Mouse (Mus musculus) left cerebral cortex, adult 18-20 months (tissue): Measurements from ENCODE around the gene Gtse1. TPM values are rescaled to one million over a fixed set of nuclear protein-coding genes. Genes with fewer than 3 reads are reported as not detected.
A peak's percentile ranks its signal among the peaks of the same experiment; 100 is the strongest.
"Not testable (repeated sequence)": the region's sequence is repeated elsewhere in the genome, so short reads cannot be mapped to it uniquely, and the experiment has no call there.

ENCODE experiments used
- DNase-seq, 2 experiments: peaks; one replicate each; pipeline ENCODE4 v3.0.0; 2021 to 2022; ENCODE audit warnings: low spot score in 2 of 2, mixed read lengths in 1 of 2
- long read RNA-seq, 2 experiments: library from polyadenylated mRNA; stranded (forward); transcript quantifications; one replicate each; pipeline ENCODE4 v2.0.0; 2021
- total RNA-seq, 2 experiments: library from RNA; stranded (reverse); gene quantifications; 2 replicates each; pipeline ENCODE4 v1.2.3; 2021

The Gtse1 gene
- total RNA-seq = under 1 TPM; 0.14 to 0.28 TPM
- long read RNA-seq, experiment 1 = 0 reads
- long read RNA-seq, experiment 2 = 0 reads

DNA sequence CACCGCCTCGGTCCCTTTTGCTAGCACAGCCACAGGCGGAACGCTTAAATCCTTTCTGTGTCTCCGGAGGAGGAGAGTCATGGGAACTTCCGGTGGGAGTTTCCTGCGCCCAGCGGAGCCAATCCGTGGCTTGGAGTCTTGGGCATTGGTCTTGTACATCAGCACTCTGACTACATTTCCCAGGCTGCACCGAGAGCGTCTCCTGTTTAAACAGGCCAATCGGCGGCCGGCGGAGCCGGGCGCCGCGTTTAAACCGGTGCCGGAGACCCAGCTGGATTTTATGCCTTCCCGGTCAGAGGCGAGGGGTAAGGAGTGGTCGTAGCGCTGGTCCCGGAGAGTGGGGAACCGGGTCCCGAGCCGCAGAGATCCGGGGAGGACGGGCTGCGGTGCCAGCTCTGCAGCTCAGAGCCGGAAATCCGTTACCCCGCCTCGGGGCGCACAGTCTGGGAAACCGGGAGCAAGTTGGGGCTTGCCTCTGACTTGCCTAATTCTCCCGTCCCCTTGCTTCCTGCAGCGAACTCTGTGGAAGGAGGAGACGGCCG, at the start of gene Gtse1:
Gene Gtse1 (plus strand): TSS at position 256 of the 542 bp plus-strand sequence.
- DNase-seq = peak; percentile 88 to 93

DNA sequence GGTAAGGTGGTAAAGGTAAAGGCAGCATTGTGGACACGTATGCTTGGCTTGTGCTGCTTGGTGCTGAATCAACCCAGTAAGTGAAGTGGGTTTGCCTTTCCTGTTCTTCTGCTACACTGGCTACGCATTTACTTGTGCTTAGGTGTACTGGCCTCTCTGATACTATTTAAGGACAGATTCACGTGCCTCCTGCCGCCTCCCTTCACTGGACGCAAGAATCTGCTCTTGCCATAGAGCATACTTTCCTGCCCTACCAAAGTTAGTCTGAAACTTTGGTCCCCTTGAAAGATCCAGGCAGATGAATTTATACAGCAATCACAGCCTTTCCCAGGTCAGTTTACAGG, 49.1 kb upstream of the Gtse1 start:
- no peak for DNase-seq

DNA sequence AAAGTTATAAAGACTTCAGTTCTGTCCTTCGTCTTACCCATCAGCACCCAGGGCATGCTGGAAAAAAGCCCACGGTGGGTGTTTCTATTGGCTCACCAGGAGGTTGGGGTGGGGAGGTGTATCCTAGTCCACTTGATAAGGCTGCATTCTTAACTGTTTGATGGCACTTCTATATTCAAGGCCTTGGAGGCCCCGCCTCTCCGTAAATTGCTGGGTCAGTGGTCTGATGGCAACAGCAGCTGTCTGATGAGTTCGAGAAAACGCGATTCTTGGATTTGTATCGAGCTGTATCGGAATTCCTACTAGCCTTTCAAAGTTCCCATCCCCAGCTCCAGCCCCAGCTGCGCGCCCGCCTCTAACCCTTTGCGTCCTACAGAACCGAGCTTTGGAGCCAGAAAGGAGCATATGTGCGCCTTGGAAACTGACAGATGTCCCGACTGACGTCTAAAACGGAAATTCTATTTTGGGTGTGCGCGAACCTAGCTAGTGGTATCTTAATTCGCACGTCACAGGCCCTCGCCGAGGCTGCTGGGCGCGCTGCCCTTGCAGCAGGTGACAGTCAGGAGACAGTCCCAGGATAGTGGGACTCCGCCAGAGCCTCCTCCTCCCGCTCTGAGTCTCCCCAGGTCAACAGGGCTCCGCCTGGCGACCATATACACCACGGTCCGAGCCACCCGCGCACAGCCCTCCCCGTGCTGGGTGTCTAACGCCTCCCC, 48.6 kb upstream of the Gtse1 start:
- peak; percentile 70 to 77 for DNase-seq

DNA sequence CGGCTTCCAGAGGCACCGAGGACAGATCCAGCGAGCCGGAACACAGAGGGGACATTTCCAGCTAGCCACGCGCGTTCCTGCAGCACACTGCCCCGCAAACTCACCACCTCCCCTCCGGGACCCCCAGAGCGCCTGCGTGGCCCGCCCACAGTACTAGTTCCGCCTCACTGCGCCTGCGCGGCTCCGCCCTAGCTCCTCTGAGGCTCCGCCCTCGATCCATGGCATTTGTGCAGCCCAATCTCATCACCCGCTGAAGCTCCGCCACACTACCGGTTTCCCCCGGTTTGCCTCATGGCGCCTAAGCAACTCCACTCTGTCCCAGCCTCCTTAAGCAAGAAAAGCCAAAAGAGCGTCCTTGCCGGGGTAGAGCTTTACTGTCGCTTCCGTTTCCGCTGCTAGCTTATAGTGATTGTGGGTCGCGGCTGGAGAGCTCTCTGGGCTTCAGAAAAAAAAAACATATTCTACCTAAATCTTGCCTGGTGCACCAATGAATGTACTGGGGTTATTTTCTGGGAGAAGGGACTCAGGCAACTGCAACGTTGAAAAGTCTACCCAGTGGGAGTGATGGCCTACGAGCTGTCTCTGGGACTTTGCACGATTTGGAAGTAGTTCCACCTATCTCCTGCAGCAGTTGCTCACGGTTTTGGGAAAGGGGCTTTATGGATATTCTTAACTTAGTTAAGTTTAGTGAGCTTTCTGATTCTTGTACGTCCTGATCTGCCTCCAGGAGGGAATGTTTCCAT, 47.8 kb upstream of the Gtse1 start, which contains the start of gene Cdpf1:
Gene Cdpf1 (minus strand): TSS at position 163 of the 743 bp plus-strand sequence.
- DNase-seq = peak; percentile 99

DNA sequence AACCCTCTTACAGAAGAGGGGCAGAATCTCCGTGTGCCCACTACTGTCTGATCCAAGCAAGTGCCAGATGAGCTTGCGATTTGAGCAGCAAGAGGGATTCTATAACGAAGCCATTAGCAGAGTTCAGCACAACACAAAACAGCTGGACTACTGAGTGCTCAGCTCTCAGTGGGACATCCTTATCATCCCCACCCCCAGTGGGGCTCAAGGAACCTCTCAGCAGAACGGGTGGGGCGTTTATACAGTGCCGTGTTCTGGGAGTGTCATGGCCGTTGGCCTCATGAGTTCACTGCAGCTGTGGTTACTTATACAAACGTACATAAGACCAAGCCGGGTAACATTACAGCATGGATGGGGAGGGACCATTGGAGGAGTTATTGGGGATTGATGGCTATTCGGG, 46.1 kb upstream of the Gtse1 start:
- no peak for DNase-seq

DNA sequence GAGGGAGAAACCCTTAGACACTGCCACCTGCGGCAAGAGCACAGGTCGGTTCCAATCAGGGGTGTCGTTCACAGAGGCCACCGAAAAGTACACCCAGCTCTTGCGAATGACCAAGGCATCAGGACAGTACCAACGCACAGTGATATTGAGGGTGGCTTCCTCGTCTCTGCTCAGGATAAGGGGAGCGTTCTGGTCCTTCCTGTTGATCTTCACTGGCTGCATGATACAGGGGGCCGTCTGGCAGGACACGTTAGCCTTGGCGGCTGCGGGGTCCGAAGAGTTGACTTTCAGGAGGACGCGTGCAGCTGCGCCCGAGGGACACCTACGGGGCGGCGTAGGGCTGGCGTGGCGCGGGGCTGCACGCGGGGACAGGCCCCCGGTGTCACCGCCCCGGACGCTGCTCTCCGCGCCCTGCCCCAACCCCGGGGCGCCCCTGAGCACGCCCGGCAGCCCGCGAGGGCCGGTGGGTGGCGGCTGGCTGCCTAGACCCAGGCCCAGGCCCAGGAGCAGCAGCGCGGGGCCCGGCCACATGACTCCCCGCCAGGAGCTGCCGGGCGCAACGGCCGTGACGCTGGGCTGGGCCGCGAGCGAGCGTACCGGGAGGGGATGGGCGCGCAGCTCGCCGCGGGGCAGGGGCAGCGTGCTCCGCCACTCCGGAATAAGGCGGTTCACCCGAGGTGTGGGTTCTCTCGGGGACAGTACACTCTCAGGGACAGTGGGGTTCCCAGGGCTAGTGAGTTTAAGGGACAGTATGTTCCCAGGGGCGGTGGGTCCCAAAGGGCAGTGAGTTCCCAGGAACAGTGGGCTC, 38.1 kb upstream of the Gtse1 start, which contains the start of gene Pkdrej:
Gene Pkdrej (minus strand): TSS at position 532 of the 808 bp plus-strand sequence.
- DNase-seq = peak; percentile 42 to 52

DNA sequence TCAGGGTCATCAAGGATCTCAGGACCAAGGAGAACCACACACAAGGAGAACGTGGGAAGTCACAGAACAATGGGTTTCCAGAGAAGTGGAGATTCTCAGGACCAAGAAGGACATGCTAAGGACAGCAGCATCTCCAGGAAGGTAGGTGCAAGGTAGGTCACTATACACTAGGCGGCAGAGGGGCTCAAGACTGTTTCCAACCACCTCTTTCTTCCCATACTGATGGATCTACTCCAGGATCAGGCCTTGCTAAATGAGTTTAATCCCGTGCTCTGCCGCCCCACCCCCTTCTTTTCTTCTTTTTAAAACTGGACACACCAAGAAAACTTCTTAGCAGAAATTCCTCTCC, 37.6 kb upstream of the Gtse1 start:
- no peak for DNase-seq

DNA sequence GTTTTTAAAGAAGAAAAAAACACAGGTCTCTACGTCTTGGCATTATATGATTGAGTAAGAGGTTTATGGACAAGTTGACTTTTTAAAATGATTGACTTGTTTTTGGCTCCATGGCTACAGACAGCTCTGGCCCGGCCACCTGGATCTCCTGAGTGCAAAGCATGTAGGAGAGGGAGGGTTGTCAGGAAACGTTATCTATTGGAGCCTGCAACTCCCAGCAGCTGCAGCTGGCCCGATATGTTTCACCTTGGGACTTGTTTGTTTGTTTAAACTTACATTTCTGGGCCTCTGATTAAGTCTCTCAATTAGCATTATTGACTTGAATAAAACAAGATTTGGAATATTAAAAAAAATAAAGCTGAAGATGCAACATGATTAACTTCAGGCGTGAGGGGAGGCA, 32.9 kb upstream of the Gtse1 start:
- DNase-seq = no peak

DNA sequence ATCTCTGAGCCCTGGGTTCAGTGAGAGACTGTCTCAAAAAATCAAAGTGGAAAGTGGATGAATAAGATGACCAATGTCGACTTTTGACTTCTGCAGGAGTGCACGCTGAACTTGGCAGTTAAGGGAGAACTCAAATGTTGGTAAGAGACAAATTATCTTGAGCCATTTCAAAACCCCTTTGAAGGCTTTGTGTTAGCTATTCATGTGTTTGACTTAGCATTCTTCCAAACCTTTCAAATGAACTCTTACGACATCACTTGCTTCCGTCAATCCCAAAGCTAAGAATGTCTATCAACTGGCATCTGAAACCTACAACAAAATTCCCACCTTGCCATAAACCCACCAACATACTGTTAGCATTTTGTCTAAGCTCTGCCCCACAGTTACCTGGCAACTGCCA, 31.5 kb upstream of the Gtse1 start:
- no peak for DNase-seq

DNA sequence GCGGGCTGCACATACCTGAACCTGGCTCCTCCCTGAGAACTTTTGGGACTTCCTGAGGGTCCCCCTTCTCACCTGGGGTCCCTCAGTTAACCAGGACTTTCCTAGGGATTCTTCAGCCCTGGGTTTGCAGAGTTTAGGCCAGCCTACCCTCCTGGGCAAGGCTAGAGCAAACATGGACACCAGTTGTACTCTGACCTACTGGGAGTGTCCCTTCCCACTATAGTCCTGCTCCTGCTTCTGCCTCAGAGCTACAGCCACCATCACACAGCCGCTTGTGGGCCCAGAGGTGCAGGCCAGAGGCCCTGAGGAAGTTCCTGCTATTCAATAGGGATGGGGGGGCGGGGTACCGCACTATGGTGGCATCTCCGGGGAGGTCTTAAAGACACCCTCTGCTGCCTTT, 30.1 kb upstream of the Gtse1 start:
- no peak for DNase-seq

DNA sequence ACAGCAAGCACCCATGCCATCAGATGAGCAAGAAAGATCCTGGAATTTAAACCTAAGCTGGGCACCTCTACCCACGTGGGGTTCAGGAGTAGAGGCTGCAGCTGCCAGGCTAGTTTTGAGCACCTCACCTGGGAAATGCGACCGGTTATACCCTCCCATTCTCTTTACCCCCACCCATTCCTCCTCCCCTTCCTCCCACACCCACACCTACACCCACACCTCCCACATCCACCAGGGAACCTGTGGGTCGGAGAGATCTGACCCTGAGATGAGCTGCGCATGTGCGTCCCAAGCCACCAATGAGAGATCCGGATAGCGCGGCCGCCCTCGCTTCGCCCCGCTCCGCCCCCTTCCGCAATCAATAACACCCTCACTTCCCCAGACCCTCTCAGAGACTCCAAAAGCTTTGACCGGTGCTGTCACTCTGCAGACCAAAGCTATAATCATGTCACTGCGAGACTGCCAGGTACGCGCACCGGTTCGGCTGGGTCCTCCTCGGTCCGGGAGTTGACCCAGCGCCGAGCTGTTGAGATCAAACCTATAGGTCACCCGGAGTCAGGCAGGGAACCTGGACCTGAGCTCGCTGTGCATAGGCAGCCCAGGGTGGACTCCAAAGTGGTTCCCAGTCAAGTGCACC, 27.5 kb upstream of the Gtse1 start, which contains the start of gene Ttc38:
Gene Ttc38 (plus strand): TSS at position 353 of the 637 bp plus-strand sequence.
- DNase-seq = peak; percentile 80 to 84

DNA sequence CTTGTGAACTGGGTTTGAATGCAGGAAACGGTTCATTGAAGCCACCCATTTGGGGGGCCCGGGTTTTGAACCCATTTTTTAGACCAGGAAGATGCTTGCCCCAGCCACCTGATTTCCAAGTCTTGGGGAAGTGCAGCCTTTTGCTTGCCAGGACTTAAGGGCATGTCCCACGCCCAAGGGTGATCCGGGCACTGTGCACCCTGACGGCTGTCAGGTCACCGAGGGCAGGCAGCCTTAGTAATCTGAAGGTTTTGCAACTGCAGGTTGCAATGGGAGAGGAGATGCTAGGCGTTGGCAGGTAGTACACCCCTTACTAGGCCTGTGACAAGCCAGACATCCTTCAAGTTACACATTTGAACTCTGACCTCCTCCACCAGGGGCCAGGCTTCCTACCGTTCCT, 26.9 kb upstream of the Gtse1 start:
- DNase-seq = no peak

DNA sequence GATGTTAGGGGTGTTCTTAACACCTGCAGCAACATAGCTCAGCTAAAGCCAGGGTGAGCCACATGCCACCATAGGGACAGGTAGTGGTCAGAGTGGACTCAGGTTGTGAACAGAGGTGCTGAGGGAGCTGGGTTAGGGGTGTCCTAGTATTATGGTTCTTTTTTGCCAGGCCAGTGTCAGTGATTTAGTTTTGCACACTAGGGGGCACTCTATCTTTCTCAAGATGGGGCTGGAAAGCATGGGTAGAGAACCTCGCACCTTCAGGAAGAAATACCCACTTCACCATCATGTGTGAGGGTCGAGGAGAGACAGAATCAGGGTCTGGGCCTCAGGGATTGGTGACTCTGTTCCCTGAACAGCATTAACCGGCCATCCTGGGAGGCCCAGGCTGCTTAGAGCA, 24.2 kb upstream of the Gtse1 start:
- DNase-seq = no peak

DNA sequence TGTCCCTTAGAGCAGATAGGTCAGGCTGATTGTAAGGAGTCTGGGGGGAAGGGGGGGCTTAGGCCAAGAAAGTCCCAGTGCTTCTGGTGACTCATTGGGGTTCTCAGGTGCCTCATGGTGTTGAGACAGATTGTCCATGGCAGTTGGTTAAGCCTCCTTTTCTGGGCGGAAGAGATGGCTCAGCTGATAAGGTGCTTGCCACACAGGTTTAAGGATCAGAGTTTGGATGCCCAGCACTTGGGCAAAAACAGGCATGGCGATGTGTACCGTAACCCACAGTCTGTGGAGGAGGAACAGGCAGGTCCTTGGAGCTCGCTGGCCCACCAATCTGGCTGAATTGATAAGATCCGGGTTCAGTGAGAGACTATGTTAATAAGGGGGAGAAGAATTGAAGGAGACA, 22.7 kb upstream of the Gtse1 start:
- no peak for DNase-seq

DNA sequence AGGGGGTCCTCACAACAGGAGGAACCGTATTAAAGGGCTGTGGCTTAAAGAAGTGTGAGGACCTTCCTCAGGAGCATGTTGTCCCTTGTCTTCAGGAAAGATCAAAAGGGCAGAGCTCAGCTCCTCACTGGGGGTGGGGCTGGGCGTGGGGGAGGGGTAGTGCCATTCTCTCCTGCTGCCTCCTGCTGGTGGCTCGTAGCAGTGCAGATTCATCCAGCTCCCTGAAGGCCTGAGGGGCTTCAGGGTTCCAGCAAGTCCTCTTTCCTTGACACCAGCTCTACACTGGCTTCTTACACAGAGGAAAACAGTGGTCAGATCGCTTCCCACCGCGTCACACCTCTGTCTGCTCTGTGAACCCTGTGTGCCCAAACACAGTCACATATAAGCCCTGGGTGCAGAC, 18.6 kb upstream of the Gtse1 start:
- DNase-seq = no peak

DNA sequence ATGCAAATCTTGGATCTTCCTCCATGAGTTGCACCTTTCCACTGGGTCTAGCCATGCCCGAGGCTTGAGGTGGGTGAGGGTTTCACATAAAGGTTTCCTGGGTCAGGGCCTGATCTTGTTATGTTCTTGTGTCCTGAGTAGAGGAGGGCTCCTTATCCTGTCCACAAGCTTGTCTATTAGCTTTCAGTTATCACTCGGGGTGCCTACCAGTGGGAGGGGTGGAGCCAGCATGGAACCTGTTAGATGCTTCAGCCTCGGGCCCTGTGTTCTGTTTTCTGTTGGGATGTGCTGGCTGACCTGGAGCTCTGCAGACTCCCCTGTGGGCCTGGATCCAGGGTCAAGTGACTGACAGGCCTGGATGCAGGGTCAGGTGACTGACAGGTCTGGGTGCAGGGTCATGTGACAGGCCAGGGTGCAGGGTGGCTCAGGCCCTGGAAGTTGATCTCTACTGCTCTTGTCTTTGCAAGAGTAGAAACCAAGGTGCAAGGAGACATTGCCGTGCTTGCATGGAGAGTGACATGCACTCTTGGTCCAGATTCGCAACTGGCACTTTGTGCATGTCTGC, 17.7 kb upstream of the Gtse1 start:
- DNase-seq = no peak

DNA sequence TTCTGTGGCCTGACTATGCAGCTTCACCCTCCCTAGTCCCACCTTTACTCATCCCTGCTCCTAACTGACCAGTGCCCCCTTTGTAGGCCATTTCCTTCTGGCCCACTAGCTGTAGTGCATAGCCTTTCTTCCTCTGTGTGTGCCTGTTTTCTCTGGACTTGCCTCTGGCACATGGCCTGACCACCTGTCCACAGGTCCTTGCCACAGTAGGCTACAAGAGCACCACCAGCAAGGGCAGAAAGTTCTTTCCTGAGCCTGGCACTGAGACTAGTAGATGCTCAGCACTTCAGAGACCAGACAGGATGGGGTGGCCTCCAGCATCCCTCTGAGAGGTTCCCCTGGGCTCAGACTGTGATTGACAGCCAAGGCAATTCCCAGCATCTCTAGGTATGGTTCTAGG, 14.5 kb upstream of the Gtse1 start:
- DNase-seq = no peak

DNA sequence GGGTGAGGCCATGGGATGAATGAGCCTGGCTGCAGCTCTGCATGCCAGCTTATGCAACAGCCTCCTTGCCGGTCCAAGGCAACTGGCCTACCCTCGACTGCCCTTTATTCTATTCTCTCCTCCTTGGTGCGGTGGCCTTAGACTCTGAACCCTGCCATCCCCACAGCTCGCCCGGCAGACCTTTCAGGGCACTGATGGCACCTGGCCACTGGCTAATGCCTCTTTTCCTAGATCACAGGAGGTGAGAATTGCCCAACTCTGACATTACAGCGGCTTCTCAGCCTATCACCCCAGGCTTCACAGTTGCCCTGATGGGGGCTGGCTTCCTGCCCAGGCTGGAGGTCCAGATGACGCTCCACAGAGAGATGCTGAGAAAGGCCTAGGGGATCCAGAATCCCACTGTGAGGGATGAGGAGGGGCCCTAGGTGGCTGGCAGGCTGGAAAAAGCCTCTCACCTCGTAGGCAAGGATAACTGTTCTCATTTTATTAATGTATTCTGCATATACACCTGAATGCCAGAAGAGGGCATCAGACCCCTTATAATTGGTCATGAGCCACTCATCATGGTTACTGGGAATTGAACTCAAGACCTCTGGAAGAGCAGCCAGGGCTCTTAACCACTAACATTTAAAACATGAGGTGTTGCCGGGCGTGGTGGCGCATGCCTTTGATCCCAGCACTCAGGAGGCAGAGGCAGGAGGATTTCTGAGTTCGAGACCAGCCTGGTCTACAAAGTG, 7.7 kb upstream of the Gtse1 start:
- no peak for DNase-seq

DNA sequence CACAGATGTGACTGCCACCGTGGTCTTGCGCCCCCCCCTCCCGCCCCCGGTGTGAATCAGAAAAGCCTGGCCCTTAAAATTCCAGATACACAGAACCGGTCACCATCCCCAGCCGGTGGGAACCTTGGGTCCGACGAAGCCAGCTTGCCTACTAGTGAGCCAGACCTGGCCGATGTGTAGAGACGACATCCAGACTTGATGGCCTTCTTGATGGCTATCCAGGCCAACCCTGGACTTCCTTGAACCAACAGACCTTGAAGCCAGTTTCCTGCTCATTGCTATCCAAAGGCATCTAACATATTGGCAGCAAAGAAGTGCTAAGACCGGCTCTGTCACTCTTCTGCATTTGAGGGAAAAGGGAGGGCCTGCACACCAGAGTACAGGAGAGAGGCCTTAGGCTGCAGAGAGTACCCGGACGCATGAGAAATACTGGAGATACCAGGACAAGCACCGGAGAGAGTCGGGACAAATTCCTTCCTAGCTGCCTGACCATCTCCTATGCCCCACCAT, 510 bp upstream of the Gtse1 start:
- DNase-seq = peak in 1 of 2 experiments; percentile 13

DNA sequence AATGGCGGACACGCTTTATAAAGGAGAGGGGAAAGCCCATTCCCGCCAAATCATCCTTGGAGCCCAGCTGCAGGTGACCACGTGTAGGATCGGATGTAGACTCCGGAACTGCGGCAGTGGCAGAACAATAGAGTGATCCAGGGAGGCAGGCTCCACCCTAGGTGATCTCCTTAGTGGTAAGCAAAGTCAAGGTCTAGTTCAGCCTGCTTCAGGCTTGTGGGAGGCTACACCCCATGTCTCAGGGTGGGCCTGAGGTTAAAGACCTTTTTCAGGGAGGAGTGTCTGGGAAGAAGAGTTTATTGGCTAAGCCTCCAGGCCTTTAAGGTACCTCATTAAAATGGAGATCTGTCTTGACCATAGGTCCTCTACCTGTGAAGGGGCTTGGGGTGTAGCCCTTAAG, 6.4 kb downstream of the Gtse1 start:
- not testable (repeated sequence) for DNase-seq
